ENCODE assay signal across 7 mouse cellular contexts in genomic region chr2:167777331-167778085, GRCm38 (mm10).
DNase-seq lines count a peak whose midpoint lies in the region; ATAC-seq lines count a peak whose summit lies in the region.

No protein-coding gene starts in this region.

- H3K27me3 ChIP-seq in limb, embryonic 13.5 days: no peaks in the 10 kb centered on the region
- H3K27me3 ChIP-seq in midbrain, embryonic 13.5 days: peaks cover 11% of the 10 kb centered on the region; the same call in 1 of the 2 replicates

- H3K9me3 ChIP-seq in limb, embryonic 13.5 days: no peaks in the 10 kb centered on the region
- no peaks in the 10 kb centered on the region for H3K9me3 ChIP-seq in midbrain, embryonic 13.5 days

- WGBS in limb, embryonic 13.5 days: 1% methylated on average over 33 of the region's 33 CpGs
- 3% methylated on average over 33 of the region's 33 CpGs for WGBS in midbrain, embryonic 13.5 days

- H3K4me2 ChIP-seq in limb, embryonic 13.5 days (replicated peaks): peak overlapping the region; percentile 82
- peak overlapping the region; percentile 90 for H3K4me2 ChIP-seq in midbrain, embryonic 13.5 days (replicated peaks)

- intact Hi-C loops in gastrocnemius, postnatal 14 days (cut with DNase I; ENCODE audit: low total_unique reads): no loop called here

- H3K4me3 ChIP-seq in limb, embryonic 13.5 days: peak overlapping the region; percentile 55
- H3K4me3 ChIP-seq in midbrain, embryonic 13.5 days (replicated peaks): peak overlapping the region; percentile 54

- peak; percentile 98 for DNase-seq in NIH3T3 (ENCODE audit: low read depth)
- DNase-seq in cerebellum, postnatal 25 days: peak; percentile 42 to 56
- DNase-seq in gastrocnemius, postnatal 14 days: peak; percentile 88
- DNase-seq in induced T-regulatory cell, adult 2 months (ENCODE audit: low read depth): peak; percentile 95
- peak; percentile 83 for DNase-seq in spleen, adult 18-20 months

- H3K4me1 ChIP-seq in limb, embryonic 13.5 days: peaks cover 62% of the 10 kb centered on the region
- peaks cover 30% of the 10 kb centered on the region for H3K4me1 ChIP-seq in midbrain, embryonic 13.5 days (replicated peaks)

- H3K9ac ChIP-seq in limb, embryonic 13.5 days: peak overlapping the region; percentile 81
- H3K9ac ChIP-seq in midbrain, embryonic 13.5 days (replicated peaks): peak overlapping the region; percentile 72

- H3K36me3 ChIP-seq in limb, embryonic 13.5 days: no peaks in the 10 kb centered on the region
- H3K36me3 ChIP-seq in midbrain, embryonic 13.5 days: no peaks in the 10 kb centered on the region

- peak overlapping the region; percentile 87 for H3K27ac ChIP-seq in limb, embryonic 13.5 days
- H3K27ac ChIP-seq in midbrain, embryonic 13.5 days: peak overlapping the region; percentile 58

- peak; percentile 55; the same call in 1 of the 2 replicates for ATAC-seq in limb, embryonic 13.5 days (ENCODE audit: low FRiP score, low read depth)
- ATAC-seq in midbrain, embryonic 13.5 days: peak; percentile 79

Comparison
In these comparisons a context has a peak if more than half of its experiments do, and no peak if none do; other contexts are left out.
1. Peak in every context shown above with its lines: DNase-seq, ATAC-seq, H3K4me3 ChIP-seq and H3K27ac ChIP-seq.